Mouse (Mus musculus): ENCODE results near the gene Dtnbp1.

Gene Dtnbp1

DNA sequence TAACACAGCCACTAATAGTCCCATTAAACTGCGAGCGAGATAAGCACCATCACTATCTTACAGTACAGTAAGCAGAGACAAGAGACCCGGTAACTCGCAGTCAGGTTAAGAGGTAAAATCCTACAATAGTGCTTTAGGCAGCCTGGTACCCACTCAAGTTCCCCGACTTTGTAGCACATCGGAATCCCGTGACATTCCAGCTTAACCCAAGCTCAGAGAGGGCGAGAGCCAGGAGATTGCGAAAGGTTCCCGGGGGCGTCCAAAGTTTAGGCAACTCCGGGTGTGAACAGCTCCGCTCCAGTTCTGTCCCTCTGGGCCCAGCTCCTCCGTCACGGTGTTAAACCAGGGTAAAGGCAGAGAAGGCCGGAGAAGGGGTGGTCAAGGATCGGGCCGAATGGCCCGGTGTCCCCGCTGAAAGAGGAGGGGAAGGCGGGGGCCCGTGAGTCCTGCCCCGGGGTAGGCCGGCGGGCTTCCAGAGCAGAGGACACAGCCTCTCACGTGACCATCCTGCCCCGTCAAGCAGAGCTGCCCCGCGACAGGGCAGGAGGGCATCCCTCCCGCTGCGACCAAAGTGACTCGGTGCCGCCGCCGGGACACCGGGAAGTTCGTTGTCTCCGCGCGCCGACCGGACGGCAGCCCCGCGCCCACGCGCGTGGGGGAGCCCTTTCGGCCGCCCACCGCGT lies 578 bp downstream of the Dtnbp1 start:
- peak in 1 of 2 experiments; percentile 66 for DNase-seq

DNA sequence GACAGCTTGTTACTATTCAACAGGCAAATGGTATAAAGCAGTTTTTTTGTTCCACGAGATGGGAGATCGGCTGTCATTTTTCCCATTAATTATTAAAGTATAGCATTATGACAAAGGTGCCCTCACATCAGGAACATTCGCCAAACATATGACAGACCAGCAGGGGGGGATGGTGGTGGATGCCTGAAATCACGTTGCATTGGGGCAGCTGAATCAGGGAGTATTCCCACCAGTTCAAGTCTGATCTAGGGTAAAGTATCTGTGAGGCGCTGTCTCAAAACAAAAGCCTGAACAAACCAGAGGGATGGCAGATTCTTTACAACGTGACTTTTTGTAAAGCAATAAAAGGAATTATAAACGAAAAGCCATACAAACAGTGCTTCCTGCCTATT lies 1.1 kb downstream of the Dtnbp1 start:
- peak; percentile 67 to 72 for DNase-seq

DNA sequence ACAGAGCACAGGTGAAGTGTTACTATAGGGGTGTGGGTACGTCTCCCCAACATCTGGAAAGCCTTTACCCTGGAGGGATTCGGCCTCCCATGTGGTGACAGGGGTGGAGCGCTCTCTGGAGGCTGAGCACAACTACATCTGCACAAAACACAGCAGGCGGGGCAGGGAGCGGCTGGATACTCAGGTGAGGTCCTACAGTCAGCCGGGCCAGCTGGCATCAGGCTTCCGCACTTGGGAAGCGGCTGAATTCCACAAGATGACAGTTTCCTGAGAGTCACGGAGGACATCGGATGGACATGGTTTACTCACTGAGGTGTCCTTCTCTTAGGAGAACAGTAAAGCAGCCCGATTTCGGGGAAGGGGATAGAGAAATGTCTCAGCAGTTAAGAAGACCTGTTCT lies 2.7 kb downstream of the Dtnbp1 start:
- no peak for DNase-seq

DNA sequence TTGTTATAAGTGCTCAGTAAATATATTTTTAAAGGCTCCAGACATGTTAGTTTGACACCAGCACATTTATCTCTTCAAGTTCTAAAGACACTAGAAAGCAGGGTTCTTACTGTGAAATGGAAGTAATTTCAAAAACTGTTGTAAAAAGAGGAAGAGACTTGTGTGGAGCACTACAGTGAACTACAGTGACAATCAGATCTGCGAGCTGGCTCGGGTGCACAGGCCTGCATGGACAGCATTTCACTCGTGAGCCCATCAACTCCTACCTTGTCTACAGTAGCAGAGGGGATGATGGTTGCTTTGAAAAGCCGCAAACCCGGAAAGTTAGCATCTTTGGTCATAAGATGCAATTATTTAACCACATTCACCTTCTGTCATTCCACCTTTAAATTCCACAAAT lies 5.6 kb downstream of the Dtnbp1 start:
- no peak for DNase-seq

DNA sequence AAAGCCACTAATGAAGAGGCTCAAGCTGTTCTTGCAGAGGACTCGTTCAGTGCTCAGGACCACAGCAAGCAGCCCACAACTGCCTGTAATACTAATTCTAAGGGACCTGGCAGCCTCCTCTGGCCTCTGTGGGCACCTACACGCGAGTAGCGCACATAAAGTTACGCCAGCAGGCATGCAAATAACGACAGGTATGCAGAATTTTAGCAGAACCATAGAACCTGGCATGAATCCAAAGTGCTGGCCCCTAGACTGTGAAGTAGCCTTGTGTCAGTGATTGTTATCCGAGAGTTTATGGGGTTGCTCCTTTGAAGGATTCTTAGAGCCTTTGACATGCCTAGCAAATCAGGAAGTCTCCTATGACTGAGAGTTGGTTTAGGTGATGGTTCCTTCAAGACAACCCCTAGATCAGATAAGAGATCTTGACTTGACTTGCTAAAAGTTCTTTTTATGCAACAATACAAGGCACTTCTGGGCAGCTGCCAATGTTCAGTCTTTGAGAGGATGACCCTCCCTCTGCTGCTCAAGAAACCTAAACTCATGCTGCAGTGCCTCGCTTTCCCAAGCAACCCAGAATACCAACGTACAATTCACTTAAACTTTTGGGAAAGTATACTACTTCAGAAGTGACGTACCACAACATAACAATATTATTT lies 9.3 kb downstream of the Dtnbp1 start:
- DNase-seq: no peak

DNA sequence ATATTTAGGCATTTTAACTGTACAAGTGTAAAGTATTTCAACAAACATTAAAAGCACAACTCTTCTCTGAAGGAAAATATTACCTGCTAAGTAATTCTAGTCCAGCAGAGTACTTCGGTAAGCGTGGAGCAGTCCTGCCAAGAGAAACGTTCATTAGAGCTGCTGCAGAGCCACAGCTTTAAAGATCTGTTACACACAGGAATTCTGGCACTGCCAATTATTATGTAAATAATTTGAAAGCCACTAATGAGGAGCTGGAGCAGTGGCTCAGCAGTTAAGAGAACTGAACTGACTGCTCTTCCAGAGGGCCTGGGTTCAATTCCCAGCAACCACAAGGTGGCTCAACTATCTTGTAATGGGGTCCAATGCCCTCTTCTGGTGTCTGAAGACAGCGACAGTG lies 10.0 kb downstream of the Dtnbp1 start:
- DNase-seq: no peak

DNA sequence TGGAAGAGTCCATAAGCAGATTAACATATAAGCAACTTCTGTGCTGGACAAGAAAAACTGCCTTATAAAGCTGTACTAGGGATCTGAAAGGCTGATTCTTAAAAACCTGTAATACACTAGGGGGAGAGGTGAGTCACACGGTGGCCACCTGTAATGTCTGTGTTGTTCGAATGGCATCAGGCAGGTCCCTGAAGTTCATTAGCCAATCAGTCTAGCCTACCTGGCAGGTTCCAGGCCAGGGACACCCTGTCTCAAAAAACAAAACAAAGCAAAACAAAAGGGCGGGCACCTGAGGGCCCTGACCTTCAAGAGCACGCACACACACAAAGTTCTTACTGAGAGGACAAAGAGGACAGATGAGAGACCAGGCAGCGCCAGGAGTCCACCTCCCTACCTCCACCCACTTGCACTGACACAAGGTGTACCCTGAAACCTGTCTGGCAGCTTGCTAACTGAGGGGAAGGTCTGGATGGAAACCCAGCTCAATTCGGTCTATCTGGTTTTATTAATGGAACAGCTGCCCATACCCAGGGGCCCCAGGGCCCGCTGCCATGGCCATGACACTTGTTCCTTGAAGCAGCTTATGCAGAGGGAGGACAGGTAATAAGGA lies 11.8 kb downstream of the Dtnbp1 start:
- no peak for DNase-seq

DNA sequence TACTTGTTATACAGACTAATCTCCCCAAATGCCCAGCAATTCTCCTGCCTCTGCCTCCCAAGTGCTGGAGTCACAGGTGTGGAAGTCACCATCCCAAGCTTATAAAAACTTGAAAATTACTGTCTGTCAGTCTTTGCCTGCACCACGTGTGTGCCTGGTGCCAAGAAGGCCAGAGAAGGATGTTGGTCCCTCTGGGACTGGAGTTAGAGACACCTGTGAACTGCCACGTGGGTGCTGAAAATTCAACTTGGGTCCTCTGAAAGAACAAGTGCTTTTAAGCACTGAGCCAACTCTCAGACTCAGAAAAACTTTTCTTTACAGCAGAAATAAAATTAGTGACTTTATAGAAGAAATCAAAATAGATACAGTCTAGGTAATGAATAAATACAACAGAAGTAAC lies 15.6 kb downstream of the Dtnbp1 start:
- no peak for DNase-seq

DNA sequence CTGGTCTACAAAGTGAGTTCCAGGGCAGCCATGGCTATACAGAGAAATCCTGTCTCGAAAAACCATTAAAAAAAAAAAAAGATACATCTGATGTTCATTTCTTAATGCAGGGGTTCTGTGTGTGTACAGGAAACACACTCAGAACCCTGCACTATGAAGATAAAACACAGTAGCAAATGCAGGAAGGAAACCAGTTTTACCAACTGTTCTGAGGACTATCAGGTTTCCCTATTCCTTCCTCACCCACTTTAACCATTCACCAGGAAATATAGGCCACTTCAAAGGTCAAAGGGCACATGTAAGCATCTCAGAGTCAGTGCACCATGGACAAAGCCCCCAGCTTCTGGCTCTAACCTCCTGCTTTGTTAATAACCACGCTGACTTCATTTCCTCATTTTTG lies 16.6 kb downstream of the Dtnbp1 start:
- no peak for DNase-seq

DNA sequence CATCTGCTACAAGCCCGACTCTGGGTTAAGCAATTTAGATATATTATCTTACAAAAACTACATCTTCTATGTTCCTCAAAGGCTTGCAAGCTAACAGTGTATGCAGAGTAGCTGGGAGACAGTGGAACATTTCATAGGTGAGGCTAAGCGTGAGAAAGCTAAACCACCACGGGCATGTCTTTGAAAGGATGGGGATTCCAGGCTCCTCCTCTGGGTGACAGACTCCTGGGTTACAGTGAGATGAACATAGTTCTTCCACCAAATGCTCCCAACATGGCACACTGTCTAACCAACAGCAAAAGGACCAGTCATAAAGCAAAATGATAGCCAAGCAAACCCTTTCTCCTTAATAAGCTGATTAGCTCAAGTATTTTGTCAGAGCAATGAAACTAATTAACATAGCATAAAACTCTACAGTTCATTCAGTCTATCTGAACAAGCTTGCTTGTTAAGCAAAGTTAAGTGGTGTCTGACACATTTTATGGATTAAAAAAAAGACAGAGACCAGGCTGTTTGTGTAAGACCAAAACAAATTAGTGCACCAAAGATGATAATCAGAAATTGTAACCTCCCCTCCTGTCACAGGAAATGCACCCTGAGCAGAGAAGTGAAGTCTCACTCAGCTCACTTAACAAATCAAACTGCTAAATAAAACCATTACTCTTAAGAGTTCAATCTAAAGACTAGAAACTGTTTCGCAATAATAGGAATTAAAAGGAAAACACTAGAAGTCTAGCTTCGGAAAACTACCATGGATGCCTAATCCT lies 18.1 kb downstream of the Dtnbp1 start:
- no peak for DNase-seq

DNA sequence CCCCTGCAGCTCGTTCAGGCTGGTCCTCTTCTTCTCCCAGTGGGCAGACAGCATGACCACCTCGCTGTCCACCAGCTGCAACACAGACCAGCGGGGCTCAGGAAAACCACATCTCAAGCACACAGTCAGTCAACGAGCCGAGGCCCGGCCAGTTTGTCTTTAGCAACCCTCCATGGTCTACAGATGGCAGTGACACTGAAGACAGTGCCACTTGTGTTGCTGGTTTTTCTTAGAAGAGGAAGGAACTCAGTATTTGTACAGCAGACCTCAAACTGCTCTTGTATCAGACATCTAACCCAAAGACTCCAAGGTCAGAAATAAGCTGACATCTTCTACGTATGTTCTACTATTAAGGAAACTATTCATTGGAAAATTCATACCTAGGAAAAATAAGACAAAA lies 19.1 kb downstream of the Dtnbp1 start:
- no peak for DNase-seq

DNA sequence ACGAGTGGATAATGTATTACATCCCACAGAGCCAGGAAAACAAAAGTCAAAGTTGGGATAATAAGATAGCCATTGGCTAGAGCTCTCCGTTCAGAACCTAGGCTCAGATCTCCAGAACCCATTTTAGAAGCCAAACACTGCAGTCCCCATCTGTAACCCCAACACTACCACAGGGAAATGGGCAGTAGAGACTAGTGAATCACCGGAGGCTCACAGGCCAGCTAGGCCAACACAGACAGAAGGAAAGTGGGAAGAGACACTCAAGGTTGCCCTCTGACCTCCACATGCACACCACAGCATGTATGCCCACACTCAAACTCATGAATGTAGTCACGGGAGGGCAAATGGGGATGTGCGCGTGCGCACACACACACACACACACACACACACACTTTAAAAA lies 22.5 kb downstream of the Dtnbp1 start:
- no peak for DNase-seq

DNA sequence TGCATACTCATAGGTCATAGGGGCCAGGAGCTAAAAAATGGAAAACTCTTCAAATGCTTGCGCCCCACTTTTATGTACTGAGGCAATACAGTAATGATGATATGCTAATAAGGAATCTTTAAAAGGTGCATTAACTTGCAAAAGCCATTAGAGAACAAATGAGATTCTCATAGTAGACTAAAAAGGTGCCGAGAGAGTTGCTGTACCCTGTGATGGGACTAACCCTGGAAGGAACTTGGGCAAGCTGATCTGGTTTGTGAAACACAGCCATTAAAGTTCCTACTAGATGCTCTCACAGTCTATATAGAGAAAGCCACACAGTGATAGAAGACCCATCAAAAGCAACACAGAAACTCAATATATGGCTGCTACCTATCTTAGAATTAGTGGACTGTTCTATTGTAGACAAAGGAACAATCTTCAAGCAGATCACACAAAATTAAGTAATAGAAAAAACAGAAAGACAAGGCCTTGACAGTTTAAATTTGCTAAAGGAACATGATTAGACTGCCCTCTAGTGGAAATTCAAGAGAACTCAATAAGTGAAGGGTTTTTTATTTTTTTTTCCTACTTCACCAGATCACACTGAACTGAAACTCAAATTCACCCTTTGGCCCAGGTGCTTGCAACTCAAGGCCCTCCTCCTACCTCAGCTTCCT lies 24.3 kb downstream of the Dtnbp1 start:
- no peak for DNase-seq

DNA sequence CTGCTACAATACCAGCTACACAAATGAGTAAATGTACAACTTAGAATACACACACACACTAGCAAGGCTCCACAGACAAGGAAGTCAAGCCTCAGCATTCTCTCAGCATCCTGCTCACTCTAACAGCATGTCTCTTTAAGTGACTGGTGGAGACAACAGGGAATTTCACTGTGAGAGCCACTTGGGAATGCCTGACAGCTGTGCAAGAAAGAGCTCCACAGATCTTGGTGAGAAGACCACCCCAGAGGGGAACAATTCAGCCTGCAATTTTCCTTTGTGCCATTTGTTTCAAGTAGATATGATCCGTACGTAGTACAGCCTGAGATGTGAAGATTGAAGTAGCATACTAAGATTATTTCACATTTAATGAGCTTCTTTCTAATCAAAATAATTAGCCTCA lies 24.9 kb downstream of the Dtnbp1 start:
- DNase-seq: no peak

DNA sequence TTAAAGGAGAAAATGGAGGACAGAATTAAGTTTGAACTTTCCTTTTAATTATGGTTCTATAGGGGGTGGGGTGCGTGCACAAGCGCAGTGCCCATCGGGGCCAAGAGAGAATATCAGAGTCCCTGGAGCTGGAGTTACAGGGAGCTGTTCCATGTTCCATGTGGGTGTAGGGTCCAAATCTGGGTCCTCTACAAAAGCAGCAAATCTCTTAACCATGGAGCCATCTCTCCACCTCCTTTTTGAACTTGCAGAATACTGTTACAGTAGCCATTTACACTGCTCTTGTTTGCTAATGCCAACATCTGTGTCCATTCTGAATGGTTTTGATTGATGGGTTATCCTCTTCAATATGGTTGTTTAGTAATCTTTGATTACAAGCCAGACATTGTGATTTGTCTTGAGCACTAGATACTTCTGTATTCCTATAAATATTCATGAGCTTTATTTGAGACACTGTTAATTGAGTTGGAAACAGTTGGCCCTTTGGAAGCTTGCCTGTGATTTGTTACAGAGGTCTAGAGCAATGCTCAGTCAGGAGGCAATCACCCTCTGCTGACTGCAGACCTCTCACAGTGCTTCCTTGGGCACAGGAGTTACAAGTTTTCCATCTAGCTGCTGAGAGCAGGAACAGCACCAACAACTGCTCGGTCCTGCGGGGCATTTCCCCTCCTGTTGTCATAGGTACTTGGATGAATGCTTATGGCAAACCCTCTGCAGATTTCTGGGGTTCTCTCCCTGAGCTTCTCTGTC lies 41.2 kb downstream of the Dtnbp1 start:
- no peak for DNase-seq

DNA sequence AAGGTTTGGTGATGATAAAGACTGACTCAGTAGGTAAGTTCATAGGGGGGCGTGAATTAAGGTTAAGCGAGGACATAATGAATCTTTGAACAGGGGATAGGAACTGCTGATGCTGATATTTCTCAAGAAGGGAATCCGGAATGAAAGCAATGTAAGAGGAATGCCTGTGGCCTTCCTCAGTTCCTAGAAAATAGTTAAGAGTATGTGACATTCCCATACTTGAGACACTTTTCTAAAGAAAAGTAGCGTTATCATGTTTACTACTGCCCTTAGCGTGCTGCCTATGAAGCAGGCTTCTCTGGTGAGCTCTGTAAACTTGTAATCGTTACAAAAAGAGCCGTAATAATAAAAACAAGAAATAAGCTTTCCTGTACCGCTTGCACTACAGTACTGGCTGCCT lies 44.9 kb downstream of the Dtnbp1 start:
- no peak for DNase-seq

DNA sequence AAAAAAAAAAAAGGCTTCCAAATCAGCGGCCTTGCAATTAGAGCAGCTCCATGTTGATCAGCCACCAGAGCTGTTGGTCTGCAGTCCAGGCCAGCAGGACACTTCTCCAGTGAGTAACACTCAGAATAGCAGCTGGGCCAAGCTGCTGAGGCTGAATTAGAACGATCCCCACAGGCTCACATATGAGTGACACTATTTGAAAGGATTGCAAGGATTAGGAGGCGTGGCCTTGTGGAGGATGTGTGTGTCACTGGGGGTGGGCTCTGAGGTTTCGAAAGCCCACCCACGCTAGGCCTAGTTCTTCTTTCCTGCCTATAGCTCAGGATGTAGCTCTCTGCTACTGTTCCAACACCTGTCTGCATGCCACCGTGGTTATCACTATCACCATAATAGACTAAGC lies 46.2 kb downstream of the Dtnbp1 start:
- DNase-seq: no peak

DNA sequence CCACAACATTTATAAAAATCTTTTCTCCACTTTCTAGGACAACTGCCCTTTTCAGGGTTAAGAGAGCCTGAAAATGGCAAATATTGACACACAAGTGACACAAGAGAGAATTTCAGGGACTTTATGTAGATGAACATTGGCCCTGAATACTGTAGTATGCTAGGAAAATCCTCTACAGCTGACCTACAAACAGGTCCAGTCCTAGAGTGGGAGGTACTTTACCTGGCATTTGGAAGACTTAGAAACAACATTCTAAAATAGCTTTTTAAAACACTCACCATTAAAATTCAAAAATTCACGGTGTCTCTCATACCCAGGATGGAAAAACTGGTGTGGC lies 47.7 kb downstream of the Dtnbp1 start:
- DNase-seq: no peak

DNA sequence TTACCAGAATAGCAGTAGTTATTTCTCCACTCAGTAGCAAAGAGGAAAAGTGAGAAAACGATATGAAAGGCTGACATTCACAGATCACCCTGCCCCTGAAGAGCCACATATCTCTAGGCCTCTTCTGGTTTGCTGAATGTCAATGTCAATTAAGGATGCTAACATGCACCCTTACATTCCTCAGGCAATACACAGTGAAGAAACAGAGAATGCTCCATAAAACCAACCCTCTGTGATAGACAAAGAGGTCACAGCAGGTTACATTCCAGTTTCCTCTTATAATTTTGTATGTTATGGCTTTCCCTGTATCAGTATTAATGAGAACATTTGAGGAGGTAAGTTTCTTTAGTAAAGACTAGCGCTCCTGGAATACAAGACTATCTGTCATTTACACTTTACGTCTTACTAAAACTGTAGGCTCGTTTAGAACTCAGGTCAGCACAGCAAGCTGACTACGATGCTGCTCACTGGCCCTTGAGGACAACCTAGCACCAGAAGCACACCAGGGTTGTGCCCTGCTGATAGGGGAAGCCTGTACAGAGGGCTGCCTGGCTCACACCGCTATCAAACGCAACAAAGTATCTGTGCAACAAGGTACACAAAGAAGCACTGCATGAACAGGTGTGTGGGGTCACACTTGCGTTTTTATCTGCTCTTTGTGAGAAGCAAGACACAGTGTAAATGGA lies 48.3 kb downstream of the Dtnbp1 start:
- no peak for DNase-seq

DNA sequence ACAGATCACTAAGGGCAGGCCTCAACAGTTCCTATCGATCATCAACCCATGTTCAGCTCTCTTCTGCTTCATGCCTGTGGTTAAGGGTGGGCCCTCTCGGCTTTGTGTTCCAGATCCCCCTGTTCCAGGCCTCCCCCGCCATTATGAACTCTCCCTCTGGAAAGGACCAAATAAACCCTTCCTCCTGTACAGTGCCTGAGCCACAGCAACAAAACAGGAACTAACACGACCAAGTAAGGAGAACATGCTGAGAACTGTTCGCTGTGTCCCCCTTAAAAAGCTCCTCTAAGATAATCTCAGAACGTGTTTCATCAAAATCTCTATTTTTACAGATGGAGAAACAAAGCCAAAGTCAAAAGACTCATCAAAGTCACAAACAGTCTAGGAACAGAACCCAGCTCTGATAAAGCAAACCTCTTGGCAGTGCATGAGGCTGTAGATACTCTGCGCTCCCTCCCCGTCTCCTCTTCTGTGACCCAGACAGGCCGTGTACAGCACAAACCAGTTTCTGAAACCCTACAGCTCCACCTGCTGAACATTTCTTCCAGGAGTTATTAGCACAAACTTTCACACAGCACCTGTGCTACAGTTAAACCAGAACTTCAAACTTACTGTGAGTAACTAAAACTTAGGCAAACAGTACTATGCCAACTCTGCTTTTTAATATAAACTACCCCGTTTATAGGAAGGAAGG lies 49.4 kb downstream of the Dtnbp1 start:
- peak in 1 of 2 experiments; percentile 8 for DNase-seq

Data from B cell, adult 2 months (primary cell).